Mouse (Mus musculus) midbrain, embryonic 10.5 days (tissue): ENCODE results near the gene Psd. TPM values are rescaled to one million over a fixed set of nuclear protein-coding genes. Genes with fewer than 3 reads are reported as not detected.
A peak's percentile ranks its signal among the peaks of the same experiment; 100 is the strongest.

Source experiments
- DNase-seq: peaks from one replicate; pipeline ENCODE4 v3.0.0-alpha.2; 2017; ENCODE audit warnings: low spot score
- H3K27ac ChIP-seq: fragments of 300-500 bp; sonication (generic); replicated peaks from 2 replicates; pipeline ENCODE4 v1.5.1; 2016; ENCODE audit warnings: mild to moderate bottlenecking
- H3K27me3 ChIP-seq: fragments of 300-500 bp; sonication (generic); 2 replicates; pipeline ENCODE4 v1.6.1; 2016; ENCODE audit warnings: low read depth, mild to moderate bottlenecking; ENCODE audit not compliant: poor library complexity, severe bottlenecking
- H3K36me3 ChIP-seq: fragments of 300-500 bp; sonication (generic); 2 replicates; pipeline ENCODE4 v1.6.1; 2016; ENCODE audit warnings: mild to moderate bottlenecking, moderate library complexity
- H3K4me1 ChIP-seq: fragments of 300-500 bp; sonication (generic); 2 replicates; pipeline ENCODE4 v1.6.1; 2016
- H3K4me3 ChIP-seq: fragments of 300-500 bp; sonication (generic); 2 replicates; pipeline ENCODE4 v1.5.1; 2016; ENCODE audit warnings: mild to moderate bottlenecking, moderate library complexity
- H3K9me3 ChIP-seq: fragments of 300-500 bp; sonication (generic); replicated peaks from 2 replicates; pipeline ENCODE4 v1.6.1; 2016; ENCODE audit warnings: mild to moderate bottlenecking
- WGBS: fragments of 180-500 bp; shearing (Covaris S2); methylation state at CpG from one replicate; pipeline ENCODE4 v1.1.7; 2016; 5-methylcytosine and 5-hydroxymethylcytosine counted together
- polyA plus RNA-seq: library from polyadenylated mRNA; unstranded; fragments of >200 nt; fragmentation: Nextera tagmentation; extraction: Ambion mirVana; gene quantifications from 2 replicates; pipeline ENCODE4 v1.2.1, GENCODE M21; 2016

Gene Psd
- polyA plus RNA-seq: 4.7 and 8.9 TPM in 2 replicates

DNA sequence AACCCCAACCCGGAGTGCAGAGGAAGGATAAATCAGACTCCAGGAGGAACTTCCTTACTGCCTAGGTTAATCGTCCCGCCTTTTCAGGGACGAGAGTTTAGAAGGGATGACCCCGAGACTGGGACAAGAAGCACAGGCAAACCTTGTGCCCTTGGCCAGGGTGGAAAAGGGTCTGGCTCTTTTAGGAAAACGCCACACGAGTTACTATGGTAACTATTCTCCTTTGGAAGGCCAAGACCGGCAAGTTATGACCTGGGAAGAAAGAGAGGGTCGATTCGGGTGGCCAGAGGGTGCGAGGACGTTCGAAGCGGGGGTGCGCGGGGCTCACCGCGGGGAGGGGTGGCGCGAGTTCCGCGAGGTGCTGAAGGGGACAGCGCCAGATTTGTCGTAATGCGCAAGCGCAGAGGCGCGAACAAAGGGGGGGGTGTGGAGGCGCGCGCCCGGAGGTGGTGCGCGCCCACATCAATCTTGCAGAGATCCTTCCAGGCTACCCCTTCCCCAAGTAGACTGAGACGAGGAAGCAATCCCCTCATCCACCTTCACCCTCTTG lies at the start of gene Psd:
Gene Psd (minus strand): TSS at position 401 of the 550 bp plus-strand sequence.
- peak within 1 kb of the TSS; percentile 88 for H3K27ac ChIP-seq
- under 1% methylated on average over 35 of the region's 35 CpGs for WGBS
- DNase-seq: peak; percentile 78
- peaks cover 79% of the 10 kb centered on the region for H3K27me3 ChIP-seq
- H3K36me3 ChIP-seq: peaks cover 18% of the 10 kb centered on the region
- H3K4me3 ChIP-seq: peak within 1 kb of the TSS; percentile 89
- H3K4me1 ChIP-seq: peaks cover 72% of the 10 kb centered on the region
- H3K9me3 ChIP-seq: no peaks in the 10 kb centered on the region

DNA sequence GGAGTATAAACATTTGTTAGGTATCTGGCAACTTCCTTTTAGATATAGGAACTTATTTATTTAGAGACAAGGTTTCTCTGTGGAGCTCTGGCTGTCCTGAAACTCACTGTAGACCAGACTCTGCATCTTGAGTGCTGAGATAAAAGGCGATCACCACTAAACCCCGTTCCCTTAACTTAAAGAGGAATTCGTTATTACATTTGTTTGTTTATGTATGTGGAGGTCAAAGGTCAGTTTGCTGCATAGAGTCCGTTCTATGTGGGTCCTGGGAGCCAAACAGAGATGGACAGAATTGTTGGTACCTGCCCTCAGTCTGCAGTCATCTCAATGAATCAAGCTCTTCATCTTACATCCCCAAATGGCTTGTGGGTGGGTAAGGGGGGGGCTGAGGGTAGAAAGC lies 48.9 kb upstream of the Psd start:
- no peaks in the 10 kb centered on the region for H3K27me3 ChIP-seq
- H3K36me3 ChIP-seq: peaks cover 49% of the 10 kb centered on the region
- WGBS: 72% methylated on average over 4 of the region's 4 CpGs
- no peak overlapping the region for H3K4me3 ChIP-seq
- H3K4me1 ChIP-seq: peaks cover 14% of the 10 kb centered on the region
- no peak overlapping the region for H3K27ac ChIP-seq
- DNase-seq: no peak
- no peaks in the 10 kb centered on the region for H3K9me3 ChIP-seq

DNA sequence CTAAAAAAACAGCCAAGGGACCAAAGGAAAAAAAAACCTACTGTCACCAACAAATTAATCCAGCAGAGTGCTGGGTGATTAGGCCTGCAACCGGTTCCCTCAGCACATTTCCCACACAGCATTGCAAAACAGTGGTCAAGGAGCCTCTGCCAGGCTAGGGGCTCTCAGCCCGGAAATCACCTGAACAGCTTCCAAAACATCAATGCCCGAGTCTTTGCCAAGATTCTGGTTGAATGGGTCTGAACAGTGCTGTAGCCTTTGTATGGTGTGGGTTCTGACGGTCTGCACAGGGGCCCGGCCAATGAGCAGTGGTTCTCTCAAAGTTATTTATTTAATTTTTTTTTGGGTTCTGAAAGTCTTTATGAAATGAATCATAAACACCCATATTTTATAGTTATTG lies 48.5 kb upstream of the Psd start:
- Histone ChIP-seq H3K36me3 (peaks cover 45% of the 10 kb centered on the region), H3K27me3 (no peaks in the 10 kb centered on the region), H3K4me3 (no peak overlapping the region), H3K27ac (no peak overlapping the region), H3K4me1 (peaks cover 14% of the 10 kb centered on the region), H3K9me3 (no peaks in the 10 kb centered on the region)
- 68% methylated on average over 5 of the region's 5 CpGs for WGBS
- DNase-seq: no peak

DNA sequence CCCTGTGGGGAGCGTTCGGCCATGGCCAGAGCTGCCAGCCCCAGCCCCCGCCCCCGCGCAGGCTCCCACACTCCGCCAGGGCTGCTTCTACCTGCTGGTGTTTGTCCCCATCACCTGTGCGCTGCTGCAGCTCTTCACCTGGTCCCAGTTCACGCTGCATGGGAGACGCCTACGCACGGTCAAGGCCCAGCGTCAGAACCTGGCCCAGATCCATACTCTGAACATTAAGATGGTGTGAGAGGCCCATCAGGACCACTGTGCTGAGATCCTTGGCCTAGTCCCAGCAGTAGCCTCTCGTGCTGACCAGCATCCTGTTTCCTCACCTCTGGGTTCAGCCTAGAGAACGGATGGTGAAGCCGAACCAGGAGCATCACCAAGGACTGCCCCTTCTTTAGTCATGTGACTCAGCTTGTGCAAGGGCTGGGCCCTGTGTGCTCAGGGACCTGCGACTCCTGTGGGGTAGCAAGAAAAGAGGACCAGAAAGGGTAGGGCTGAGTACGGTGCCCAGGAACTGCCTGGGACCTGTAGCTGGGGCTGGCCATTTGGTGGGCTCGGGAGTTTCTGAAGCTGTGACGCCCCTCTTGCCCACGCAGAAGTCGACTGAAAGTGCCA lies 47.6 kb upstream of the Psd start:
- WGBS: 48% methylated on average over 21 of the region's 21 CpGs
- peaks cover 36% of the 10 kb centered on the region for H3K36me3 ChIP-seq
- H3K9me3 ChIP-seq: no peaks in the 10 kb centered on the region
- peak overlapping the region; percentile 59; the same call in 1 of the 2 replicates for H3K27ac ChIP-seq
- H3K4me1 ChIP-seq: peaks cover 14% of the 10 kb centered on the region
- peak; percentile 27 for DNase-seq
- no peaks in the 10 kb centered on the region for H3K27me3 ChIP-seq
- H3K4me3 ChIP-seq: no peak overlapping the region

DNA sequence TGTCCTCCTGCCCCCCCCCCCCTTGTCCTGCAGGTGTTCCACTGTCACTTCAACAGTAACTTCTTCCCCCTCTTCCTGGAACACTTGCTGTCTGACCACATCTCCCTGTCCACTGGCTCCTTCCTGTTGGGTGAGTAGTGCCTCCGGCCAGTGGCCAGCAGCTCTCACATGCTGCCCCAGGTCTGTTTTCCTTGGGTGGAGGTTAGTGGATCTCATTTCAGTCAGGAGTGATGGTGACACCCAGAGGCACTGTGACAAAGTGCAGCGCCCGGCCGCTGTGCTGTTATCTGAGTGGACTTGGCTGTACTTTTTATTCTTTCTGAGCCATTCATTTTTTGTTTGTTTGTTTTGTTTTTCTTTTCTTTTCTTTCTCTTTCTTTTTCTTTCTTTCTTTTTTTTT lies 42.2 kb upstream of the Psd start:
- H3K27me3 ChIP-seq: no peaks in the 10 kb centered on the region
- WGBS: 37% methylated on average over 4 of the region's 4 CpGs

DNA sequence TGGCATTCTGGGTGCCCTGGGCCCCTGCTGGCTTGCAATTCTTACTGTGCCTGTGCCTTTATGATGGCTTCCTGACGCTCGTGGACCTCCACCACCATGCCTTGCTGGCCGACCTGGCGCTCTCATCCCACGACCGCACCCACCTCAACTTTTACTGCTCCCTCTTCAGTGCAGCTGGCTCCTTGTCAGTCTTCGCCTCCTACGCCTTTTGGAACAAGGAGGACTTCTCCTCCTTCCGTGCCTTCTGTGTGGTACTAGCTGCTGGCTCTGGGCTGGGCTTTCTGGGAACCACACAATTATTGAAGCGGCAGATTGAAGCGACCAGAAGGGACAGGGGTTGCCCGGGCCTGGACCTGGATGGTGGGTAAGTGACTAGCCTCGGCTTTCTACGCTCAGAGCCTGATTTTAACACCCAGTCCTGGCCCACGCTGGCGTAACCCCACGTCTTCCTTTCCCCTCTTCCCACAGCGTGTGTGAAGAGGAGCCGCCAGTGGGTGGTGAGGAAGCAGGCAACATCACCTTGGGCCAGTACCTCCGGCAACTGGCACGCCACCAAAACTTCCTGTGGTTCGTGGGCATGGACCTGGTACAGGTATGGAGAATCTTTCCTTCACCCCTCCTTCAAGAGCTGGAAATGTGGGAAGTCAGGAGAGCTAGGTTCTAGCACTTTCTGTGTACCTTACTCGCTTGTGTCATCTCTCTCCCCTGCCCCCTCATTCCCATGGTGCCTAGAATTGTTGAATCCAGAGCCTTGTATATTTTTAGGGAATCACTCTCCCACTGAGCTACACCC lies 41.0 kb upstream of the Psd start:
- WGBS: 87% methylated on average over 23 of the region's 23 CpGs
- no peaks in the 10 kb centered on the region for H3K4me1 ChIP-seq

More for the DNA sequence above, 42.2 kb upstream of the Psd start:
- Histone ChIP-seq H3K4me3 (no peak overlapping the region), H3K9me3 (no peaks in the 10 kb centered on the region), H3K27ac (no peak overlapping the region), H3K36me3 (no peaks in the 10 kb centered on the region), H3K4me1 (peaks cover 4% of the 10 kb centered on the region)
- DNase-seq: peak; percentile 46

GRCm38 (mm10) chr19:46363294-46364009 lies 36.5 kb upstream of the Psd start:
- Histone ChIP-seq H3K36me3 (no peaks in the 10 kb centered on the region), H3K4me1 (no peaks in the 10 kb centered on the region), H3K27me3 (peaks cover 9% of the 10 kb centered on the region), H3K9me3 (no peaks in the 10 kb centered on the region), H3K27ac (no peak overlapping the region), H3K4me3 (no peak overlapping the region)
- DNase-seq: no peak
- 88% methylated on average over 11 of the region's 11 CpGs for WGBS

More for the DNA sequence above, 41.0 kb upstream of the Psd start:
- no peaks in the 10 kb centered on the region for H3K27me3 ChIP-seq
- no peak for DNase-seq
- H3K27ac ChIP-seq: no peak overlapping the region
- H3K36me3 ChIP-seq: no peaks in the 10 kb centered on the region
- no peaks in the 10 kb centered on the region for H3K9me3 ChIP-seq
- no peak overlapping the region for H3K4me3 ChIP-seq

- Histone ChIP-seq H3K4me1 (peaks cover 9% of the 10 kb centered on the region), H3K9me3 (no peaks in the 10 kb centered on the region), H3K36me3 (no peaks in the 10 kb centered on the region), H3K4me3 (no peak overlapping the region), H3K27ac (no peak overlapping the region), H3K27me3 (peaks cover 22% of the 10 kb centered on the region)
- 93% methylated on average over 8 of the region's 8 CpGs for WGBS
- no peak for DNase-seq
Measured at GRCm38 (mm10) chr19:46362104-46362503, 35.1 kb upstream of the Psd start.

DNA sequence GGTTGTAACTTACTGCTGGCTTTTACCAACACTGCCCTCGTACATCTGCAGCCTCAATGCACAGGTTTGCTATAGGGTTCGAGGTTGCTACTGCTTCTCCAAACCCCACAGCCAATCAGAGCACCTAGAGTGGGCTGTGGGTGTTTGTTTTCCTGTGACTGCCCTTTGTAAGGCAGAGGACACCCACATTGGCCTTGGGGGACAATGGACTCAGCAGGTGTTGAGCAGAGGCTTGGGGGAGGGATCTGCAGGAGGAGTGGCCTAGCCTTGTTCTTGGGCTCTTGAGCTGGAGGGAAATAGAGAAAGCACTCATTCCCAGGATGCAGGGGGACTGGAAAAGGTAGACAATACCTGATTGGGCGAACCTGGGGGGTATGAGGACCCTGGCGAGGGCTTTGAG lies 31.4 kb upstream of the Psd start:
- DNase-seq: no peak
- no peak overlapping the region for H3K4me3 ChIP-seq
- H3K36me3 ChIP-seq: no peaks in the 10 kb centered on the region
- 52% methylated on average over 4 of the region's 4 CpGs for WGBS
- no peak overlapping the region for H3K27ac ChIP-seq
- peaks cover 34% of the 10 kb centered on the region for H3K27me3 ChIP-seq
- H3K9me3 ChIP-seq: no peaks in the 10 kb centered on the region
- peaks cover 17% of the 10 kb centered on the region for H3K4me1 ChIP-seq

- H3K4me3 ChIP-seq: peak overlapping the region; percentile 67
- peaks cover 34% of the 10 kb centered on the region for H3K27me3 ChIP-seq
- WGBS: 20% methylated on average over 25 of the region's 25 CpGs
- no peak for DNase-seq
- no peak overlapping the region for H3K27ac ChIP-seq
- H3K9me3 ChIP-seq: no peaks in the 10 kb centered on the region
- no peaks in the 10 kb centered on the region for H3K36me3 ChIP-seq
- H3K4me1 ChIP-seq: peaks cover 17% of the 10 kb centered on the region
Measured at GRCm38 (mm10) chr19:46357344-46358280, 30.7 kb upstream of the Psd start.

DNA sequence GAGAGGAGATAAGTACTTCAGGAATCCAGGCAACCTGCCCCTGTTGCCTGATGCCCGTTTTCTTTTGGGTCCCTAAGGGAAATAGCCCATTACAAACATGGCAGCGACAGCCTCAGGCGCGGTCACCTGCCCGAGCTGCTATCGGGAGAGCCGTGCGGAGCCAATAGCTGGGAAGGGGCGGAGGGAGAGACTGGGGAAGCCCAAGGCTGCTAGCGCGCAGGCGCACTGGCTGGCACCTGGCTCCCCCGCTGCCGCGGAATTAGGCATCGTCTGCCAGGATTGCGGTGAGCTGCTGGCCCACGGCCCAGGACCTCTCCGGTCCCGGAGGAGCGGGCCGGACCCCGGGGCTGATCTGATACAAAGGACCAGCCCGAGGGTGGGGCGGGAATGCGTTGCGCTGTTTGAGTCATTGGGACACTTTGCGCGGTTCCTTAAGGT lies 29.8 kb upstream of the Psd start:
- peak; percentile 86 for DNase-seq
- H3K36me3 ChIP-seq: no peaks in the 10 kb centered on the region
- H3K27me3 ChIP-seq: peaks cover 38% of the 10 kb centered on the region
- peaks cover 17% of the 10 kb centered on the region for H3K4me1 ChIP-seq
- under 1% methylated on average over 29 of the region's 29 CpGs for WGBS
- peak overlapping the region; percentile 80 for H3K27ac ChIP-seq
- peak overlapping the region; percentile 67 for H3K4me3 ChIP-seq
- no peaks in the 10 kb centered on the region for H3K9me3 ChIP-seq
